Mouse (Mus musculus) hindbrain, embryonic 12.5 days (tissue): ENCODE data around the gene Ppp2r5b. TPM values are rescaled to one million over a fixed set of nuclear protein-coding genes. Genes with fewer than 3 reads are reported as not detected.

Source experiments
- ATAC-seq: fragments of 200-750 bp; cut with Nextera tagmentation; 2 replicates; pipeline ENCODE4 v1.8.0; 2017; ENCODE audit warnings: moderate TSS enrichment; ENCODE audit not compliant: low FRiP score
- H3K27ac ChIP-seq: fragments of 300-500 bp; sonication (generic); 2 replicates; pipeline ENCODE4 v1.5.1; 2016; ENCODE audit warnings: mild to moderate bottlenecking
- H3K27me3 ChIP-seq: fragments of 300-500 bp; sonication (generic); 2 replicates; pipeline ENCODE4 v1.6.1; 2016; ENCODE audit warnings: mild to moderate bottlenecking
- H3K36me3 ChIP-seq: fragments of 300-500 bp; sonication (generic); 2 replicates; pipeline ENCODE4 v1.6.1; 2016; ENCODE audit warnings: mild to moderate bottlenecking
- H3K4me1 ChIP-seq: fragments of 300-500 bp; sonication (generic); 2 replicates; pipeline ENCODE4 v1.6.1; 2016
- H3K4me2 ChIP-seq: fragments of 300-500 bp; sonication (generic); replicated peaks from 2 replicates; pipeline ENCODE4 v1.6.1; 2016; ENCODE audit warnings: mild to moderate bottlenecking
- H3K4me3 ChIP-seq: fragments of 300-500 bp; sonication (generic); 2 replicates; pipeline ENCODE4 v1.5.1; 2016; ENCODE audit warnings: mild to moderate bottlenecking
- H3K9ac ChIP-seq: fragments of 300-500 bp; sonication (generic); 2 replicates; pipeline ENCODE4 v1.6.1; 2016; ENCODE audit warnings: mild to moderate bottlenecking, moderate library complexity
- H3K9me3 ChIP-seq: fragments of 300-500 bp; sonication (generic); replicated peaks from 2 replicates; pipeline ENCODE4 v1.6.1; 2016; ENCODE audit warnings: mild to moderate bottlenecking
- WGBS: fragments of 180-500 bp; shearing (Covaris S2); methylation state at CpG from one replicate; pipeline ENCODE4 v1.1.7; 2016; 5-methylcytosine and 5-hydroxymethylcytosine counted together
- microRNA counts: library from miRNA; unstranded; fragments of <30 nt; microRNA quantifications from one replicate; lab custom pipeline; 2017
- microRNA-seq: library from miRNA; unstranded; fragments of <30 nt; microRNA quantifications from one replicate; pipeline ENCODE4, GENCODE M21; 2017
- polyA plus RNA-seq: library from polyadenylated mRNA; unstranded; fragments of >200 nt; fragmentation: Nextera tagmentation; extraction: Ambion mirVana; gene quantifications from 2 replicates; pipeline ENCODE4 v1.2.1, GENCODE M21; 2016

Gene Ppp2r5b
- polyA plus RNA-seq, 1 experiment from 2014 or later, result 66.3 TPM

DNA sequence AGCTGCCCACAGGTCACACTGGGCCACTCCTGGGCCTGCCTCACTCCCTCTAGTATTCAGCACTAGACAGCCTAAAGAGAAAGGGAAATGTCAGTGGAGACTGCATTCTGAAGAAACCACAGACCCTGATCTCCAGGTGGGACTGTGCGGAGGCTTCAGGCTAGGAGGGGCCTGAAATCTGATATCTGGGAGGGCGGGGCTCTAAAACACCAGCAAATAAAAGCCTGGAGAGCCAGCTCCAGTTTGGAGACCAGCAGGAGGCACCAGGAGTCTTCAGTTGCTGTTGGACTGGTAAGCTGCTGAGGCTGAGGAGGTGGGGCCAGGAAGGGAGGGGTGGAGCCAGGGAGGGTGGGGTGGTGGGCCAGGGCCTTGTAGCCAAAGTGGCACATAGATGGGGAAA, 9.5 kb downstream of the Ppp2r5b start, which contains the start of gene Gpha2:
Gene Gpha2, plus strand, starts transcription at position 246 of the 400 bp plus-strand sequence.
- H3K27me3 ChIP-seq, result no peaks in the 10 kb centered on the region
- ATAC-seq, result no peak
- H3K9me3 ChIP-seq, result no peaks in the 10 kb centered on the region
- no peak within 1 kb of the TSS for H3K9ac ChIP-seq
- no peak within 1 kb of the TSS for H3K27ac ChIP-seq
- H3K4me1 ChIP-seq, result peaks cover 3% of the 10 kb centered on the region; the same call in 1 of the 2 replicates
- H3K4me2 ChIP-seq, result no peak within 1 kb of the TSS
- WGBS, result 19% methylated on average over 2 of the region's 2 CpGs
- H3K4me3 ChIP-seq, result no peak within 1 kb of the TSS
- peaks cover 44% of the 10 kb centered on the region for H3K36me3 ChIP-seq

DNA sequence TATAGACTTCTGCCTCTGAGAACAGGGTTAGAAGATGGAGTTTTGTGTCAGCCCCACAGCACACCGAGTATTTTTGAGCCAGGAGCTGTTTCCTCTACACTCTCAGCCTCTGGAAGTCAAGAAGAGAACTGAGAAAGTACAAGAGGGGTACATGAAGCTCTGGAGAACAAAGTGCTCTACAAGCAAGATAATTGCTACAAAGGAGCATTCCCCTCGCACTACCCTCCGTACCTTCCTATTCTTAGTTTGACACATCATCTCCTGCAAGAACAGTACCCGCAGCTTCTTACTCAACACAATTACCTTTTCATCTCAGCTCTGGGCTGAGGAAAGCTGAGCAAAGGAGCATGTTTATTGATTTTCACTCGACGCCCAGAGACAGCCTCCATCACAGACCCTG, 17.1 kb downstream of the Ppp2r5b start:
- no peaks in the 10 kb centered on the region for H3K27me3 ChIP-seq
- 67% methylated on average over 6 of the region's 6 CpGs for whole genome bisulfite sequencing
- H3K9me3 ChIP-seq, result no peaks in the 10 kb centered on the region
- no peaks in the 10 kb centered on the region for H3K4me1 ChIP-seq
- no peaks in the 10 kb centered on the region for H3K36me3 ChIP-seq
- H3K27ac ChIP-seq, result no peak overlapping the region
- no peak overlapping the region for H3K4me3 ChIP-seq
- H3K4me2 ChIP-seq, result no peak overlapping the region
- H3K9ac ChIP-seq, result no peak overlapping the region
- ATAC-seq, result no peak

DNA sequence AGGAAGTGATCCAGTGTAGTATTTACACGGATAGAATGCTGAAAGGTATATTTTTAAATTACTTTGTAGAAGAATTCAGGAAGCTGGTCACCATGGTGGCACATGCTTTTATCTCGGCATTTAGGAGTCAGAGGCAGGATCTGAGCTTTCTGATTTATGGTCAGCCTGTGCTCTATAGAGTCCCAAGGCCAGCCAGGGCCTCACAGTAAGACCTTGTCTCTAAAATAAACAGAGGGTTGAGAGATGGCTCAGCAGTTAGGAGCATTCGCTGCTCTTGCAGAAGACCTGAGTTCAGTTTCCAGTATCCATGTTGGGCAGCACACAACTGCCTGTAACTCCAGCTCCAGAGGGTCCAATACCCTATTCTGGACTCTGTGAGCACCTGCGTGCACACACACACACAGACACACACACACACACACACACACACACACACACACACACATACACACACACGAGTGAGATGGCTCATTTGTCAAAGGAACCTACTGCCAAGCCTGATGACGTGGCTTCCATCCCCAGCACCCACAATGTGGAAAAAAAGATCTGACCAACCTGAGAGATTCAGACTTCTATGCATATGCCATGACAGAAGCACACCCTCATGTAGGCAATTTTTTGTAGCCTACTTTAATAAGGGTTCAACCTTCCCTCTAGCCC, 19.5 kb downstream of the Ppp2r5b start:
- no peak overlapping the region for H3K4me2 ChIP-seq
- no peak overlapping the region for H3K9ac ChIP-seq
- H3K4me3 ChIP-seq, result no peak overlapping the region
- H3K27me3 ChIP-seq, result no peaks in the 10 kb centered on the region
- no peaks in the 10 kb centered on the region for H3K4me1 ChIP-seq
- H3K27ac ChIP-seq, result no peak overlapping the region
- no peak for ATAC-seq
- WGBS, result 78% methylated on average over 6 of the region's 6 CpGs
- H3K36me3 ChIP-seq, result no peaks in the 10 kb centered on the region
- no peaks in the 10 kb centered on the region for H3K9me3 ChIP-seq

DNA sequence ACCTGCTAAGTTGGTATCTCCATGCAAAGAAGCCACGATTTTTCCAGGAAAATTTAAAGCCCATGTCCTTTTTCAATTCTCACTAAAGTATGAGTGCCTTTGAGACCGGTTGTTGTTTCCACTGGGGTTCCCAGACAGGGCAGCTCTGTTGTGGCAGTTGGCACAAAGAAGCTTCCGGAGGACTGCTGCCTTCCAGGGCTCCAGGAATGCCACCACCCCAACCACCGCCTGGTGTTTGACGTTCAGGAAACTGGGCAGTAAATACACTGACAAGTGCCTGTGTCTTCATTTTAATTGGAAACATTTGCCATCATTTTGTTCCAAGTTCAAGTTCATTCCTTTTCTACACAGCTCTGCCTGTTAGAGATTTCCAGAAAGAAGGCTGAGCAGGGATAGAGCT, 29.0 kb downstream of the Ppp2r5b start:
- no peak overlapping the region for H3K4me3 ChIP-seq
- 73% methylated on average over 5 of the region's 5 CpGs for WGBS
- no peaks in the 10 kb centered on the region for H3K4me1 ChIP-seq
- no peaks in the 10 kb centered on the region for H3K9me3 ChIP-seq
- no peaks in the 10 kb centered on the region for H3K27me3 ChIP-seq
- H3K36me3 ChIP-seq, result no peaks in the 10 kb centered on the region
- H3K27ac ChIP-seq, result no peak overlapping the region
- no peak overlapping the region for H3K9ac ChIP-seq
- no peak overlapping the region for H3K4me2 ChIP-seq
- ATAC-seq, result no peak

DNA sequence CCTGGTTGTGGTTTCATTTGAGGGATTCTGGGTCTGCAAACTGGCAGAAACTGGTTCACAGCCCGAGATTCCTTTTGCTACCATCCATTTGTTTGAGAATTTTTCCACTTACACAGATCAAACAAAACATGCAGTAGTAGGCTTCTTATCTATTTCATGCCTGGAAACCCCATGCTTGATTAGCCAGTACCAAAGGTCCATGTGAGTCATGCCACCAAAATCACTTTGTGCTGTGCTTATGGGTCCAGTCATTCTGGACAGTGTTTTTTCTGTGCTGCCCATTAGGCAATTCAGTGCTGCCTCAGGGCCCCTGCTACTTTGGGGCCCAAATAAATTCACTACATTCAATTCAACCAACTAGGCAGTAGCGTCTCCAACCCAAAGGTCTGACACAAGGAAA, 31.4 kb downstream of the Ppp2r5b start:
- Histone ChIP-seq H3K4me1 (no peaks in the 10 kb centered on the region), H3K4me2 (no peak overlapping the region), H3K9me3 (no peaks in the 10 kb centered on the region), H3K9ac (no peak overlapping the region), H3K27ac (no peak overlapping the region), H3K36me3 (no peaks in the 10 kb centered on the region), H3K27me3 (no peaks in the 10 kb centered on the region), H3K4me3 (no peak overlapping the region)
- 79% methylated on average over 2 of the region's 2 CpGs for WGBS
- ATAC-seq, result no peak

- no peak for ATAC-seq
- WGBS, result 83% methylated on average over 23 of the region's 23 CpGs
- no peak within 1 kb of the TSS for H3K4me2 ChIP-seq
- no peak within 1 kb of the TSS for H3K4me3 ChIP-seq
- H3K27ac ChIP-seq, result no peak within 1 kb of the TSS
- H3K4me1 ChIP-seq, result no peaks in the 10 kb centered on the region
- H3K9me3 ChIP-seq, result no peaks in the 10 kb centered on the region
- H3K27me3 ChIP-seq, result no peaks in the 10 kb centered on the region
- no peaks in the 10 kb centered on the region for H3K36me3 ChIP-seq
- H3K9ac ChIP-seq, result no peak within 1 kb of the TSS
Observed at GRCm38 (mm10) chr19:6184131-6184530, 51.5 kb downstream of the Ppp2r5b start, which contains the start of gene Majin. Gene Majin, plus strand, starts transcription at chr19:6184388.

- H3K9ac ChIP-seq, result no peak overlapping the region
- no peaks in the 10 kb centered on the region for H3K4me1 ChIP-seq
- H3K36me3 ChIP-seq, result no peaks in the 10 kb centered on the region
- no peak overlapping the region for H3K4me3 ChIP-seq
- ATAC-seq, result no peak
- WGBS, result 30% methylated on average over 3 of the region's 3 CpGs
- no peak overlapping the region for H3K4me2 ChIP-seq
- H3K27ac ChIP-seq, result no peak overlapping the region
- no peaks in the 10 kb centered on the region for H3K9me3 ChIP-seq
- H3K27me3 ChIP-seq, result no peaks in the 10 kb centered on the region
Observed at GRCm38 (mm10) chr19:6182534-6182933, 53.1 kb downstream of the Ppp2r5b start.

DNA sequence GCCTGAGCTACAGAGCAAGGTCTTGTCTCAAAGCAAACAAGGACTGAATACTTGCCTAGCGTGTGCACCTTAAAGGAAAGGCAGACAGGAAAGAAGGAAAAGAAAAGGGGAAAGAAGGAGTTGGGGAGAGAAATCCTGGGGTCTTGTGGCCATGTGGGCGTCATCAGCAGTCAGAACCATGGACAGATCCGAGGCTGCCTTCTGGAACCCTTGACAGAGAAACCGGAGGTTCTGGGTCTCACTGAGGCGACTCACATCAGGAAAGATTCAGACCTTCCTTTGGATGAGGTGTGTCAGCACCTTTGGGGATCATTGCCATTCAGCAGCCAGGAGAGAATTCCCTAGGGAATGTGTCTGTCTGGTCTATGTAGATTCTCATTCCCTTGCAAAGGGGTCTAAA, 54.0 kb downstream of the Ppp2r5b start:
- H3K9me3 ChIP-seq, result no peaks in the 10 kb centered on the region
- no peak for ATAC-seq
- 30% methylated on average over 5 of the region's 5 CpGs for WGBS

DNA sequence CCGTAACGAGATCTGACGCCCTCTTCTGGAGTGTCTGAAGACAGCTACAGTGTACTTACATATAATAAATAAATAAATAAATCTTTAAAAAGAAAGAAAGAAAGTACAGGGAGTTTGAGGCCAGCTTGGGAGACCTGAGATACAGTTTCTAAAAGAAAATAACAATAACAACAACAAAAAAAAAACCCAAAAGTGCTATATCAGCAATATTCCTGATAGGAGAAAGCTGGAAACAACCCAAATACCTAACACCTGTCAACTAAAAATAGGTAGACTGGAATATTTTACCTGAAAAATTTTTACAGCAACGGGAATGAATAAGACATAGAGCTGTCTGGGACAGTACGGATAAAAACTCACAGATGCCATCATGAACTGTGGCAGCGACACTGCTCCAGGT, 56.9 kb downstream of the Ppp2r5b start:
- WGBS, result 80% methylated on average over 6 of the region's 6 CpGs
- H3K4me1 ChIP-seq, result peaks cover 2% of the 10 kb centered on the region; the same call in 1 of the 2 replicates
- no peaks in the 10 kb centered on the region for H3K27me3 ChIP-seq

More for the DNA sequence above, 54.0 kb downstream of the Ppp2r5b start:
- Histone ChIP-seq H3K9ac (no peak overlapping the region), H3K36me3 (no peaks in the 10 kb centered on the region), H3K4me3 (no peak overlapping the region), H3K4me2 (no peak overlapping the region), H3K27ac (no peak overlapping the region), H3K27me3 (no peaks in the 10 kb centered on the region), H3K4me1 (no peaks in the 10 kb centered on the region)

More for the DNA sequence above, 56.9 kb downstream of the Ppp2r5b start:
- no peak overlapping the region for H3K9ac ChIP-seq
- H3K27ac ChIP-seq, result no peak overlapping the region
- no peak overlapping the region for H3K4me2 ChIP-seq
- no peak for ATAC-seq
- H3K9me3 ChIP-seq, result no peaks in the 10 kb centered on the region
- no peak overlapping the region for H3K4me3 ChIP-seq
- no peaks in the 10 kb centered on the region for H3K36me3 ChIP-seq

MicroRNAs encoded within 50 kb of the gene (microRNA counts, 519-probe panel; counts per million panel counts)
- 1,391 counts per million, percentile 59 among the panel's probes with 10 or more counts for microRNA mmu-miR-192 (lab: Ali Mortazavi, UCI)

Small RNA genes within 50 kb of the gene (microRNA-seq; reads per million reads assigned to microRNA genes)
- gene Mir192 (87.3 reads per million, percentile 43 among the genes with 10 or more reads in this experiment), gene Mir194-2 (68.1 reads per million, percentile 40 among the genes with 10 or more reads in this experiment)

Other genes with a start within 250 kb of the Ppp2r5b start
- not detected in 2 replicates for gene Slc22a20, start 249.7 kb downstream of the Ppp2r5b start, polyA plus RNA-seq
- gene Capn1, start 220.0 kb downstream of the Ppp2r5b start, polyA plus RNA-seq, result 5.5 and 7.7 TPM in 2 replicates
- gene Syvn1, start 189.3 kb downstream of the Ppp2r5b start, polyA plus RNA-seq, result 31.7 and 32.8 TPM in 2 replicates
- 65.1 and 67.5 TPM in 2 replicates for gene Mrpl49, start 178.1 kb downstream of the Ppp2r5b start, polyA plus RNA-seq
- 561 and 621 TPM in 2 replicates for gene Fau, start 178.0 kb downstream of the Ppp2r5b start, polyA plus RNA-seq
- gene Znhit2, start 174.7 kb downstream of the Ppp2r5b start, polyA plus RNA-seq, result 33.6 and 34.4 TPM in 2 replicates
- gene Tm7sf2, start 167.5 kb downstream of the Ppp2r5b start, polyA plus RNA-seq, result 38.0 and 40.3 TPM in 2 replicates
- gene Vps51, start 158.6 kb downstream of the Ppp2r5b start, polyA plus RNA-seq, result 78.8 and 79.7 TPM in 2 replicates
- not detected in 2 replicates for gene Tmem262, start 155.8 kb downstream of the Ppp2r5b start, polyA plus RNA-seq
- gene Gm28374, start 153.6 kb downstream of the Ppp2r5b start, polyA plus RNA-seq, result 2.5 and 2.7 TPM in 2 replicates
- 68.9 and 75.0 TPM in 2 replicates for gene Zfpl1, start 150.9 kb downstream of the Ppp2r5b start, polyA plus RNA-seq
- gene Cdca5, start 150.9 kb downstream of the Ppp2r5b start, polyA plus RNA-seq, result 24.5 and 25.4 TPM in 2 replicates
- 0.35 and 0.38 TPM in 2 replicates for gene AC131692.1, start 141.5 kb downstream of the Ppp2r5b start, polyA plus RNA-seq
- gene Naaladl1, start 130.1 kb downstream of the Ppp2r5b start, polyA plus RNA-seq, result 0.54 and 0.70 TPM in 2 replicates
- 47.9 and 48.3 TPM in 2 replicates for gene Sac3d1, start 117.2 kb downstream of the Ppp2r5b start, polyA plus RNA-seq
- 33.2 and 33.4 TPM in 2 replicates for gene Snx15, start 107.6 kb downstream of the Ppp2r5b start, polyA plus RNA-seq
- gene Batf2, start 94.9 kb downstream of the Ppp2r5b start, polyA plus RNA-seq, result 0.22 TPM in 1 of 2 replicates, not detected in the other
- 91.6 and 94.6 TPM in 2 replicates for gene Arl2, start 94.3 kb downstream of the Ppp2r5b start, polyA plus RNA-seq
- not detected in 2 replicates for gene Majin, start 51.5 kb downstream of the Ppp2r5b start, polyA plus RNA-seq
- gene Gpha2, start 9.5 kb downstream of the Ppp2r5b start, polyA plus RNA-seq, result 1.4 and 1.5 TPM in 2 replicates
- gene Atg2a, start 5.8 kb upstream of the Ppp2r5b start, polyA plus RNA-seq, result 14.7 and 15.4 TPM in 2 replicates
- gene Ehd1, start 40.9 kb upstream of the Ppp2r5b start, polyA plus RNA-seq, result 90.8 and 92.7 TPM in 2 replicates
- gene Cdc42bpg, start 70.6 kb upstream of the Ppp2r5b start, polyA plus RNA-seq, result 0.48 and 0.61 TPM in 2 replicates
- gene Men1, start 99.1 kb upstream of the Ppp2r5b start, polyA plus RNA-seq, result 91.5 and 95.8 TPM in 2 replicates
- gene Map4k2, start 105.3 kb upstream of the Ppp2r5b start, polyA plus RNA-seq, result 15.0 and 16.0 TPM in 2 replicates
- 168 and 176 TPM in 2 replicates for gene Sf1, start 127.8 kb upstream of the Ppp2r5b start, polyA plus RNA-seq
- gene Pygm, start 148.5 kb upstream of the Ppp2r5b start, polyA plus RNA-seq, result 1.8 and 3.9 TPM in 2 replicates
- gene Rasgrp2, start 163.5 kb upstream of the Ppp2r5b start, polyA plus RNA-seq, result 20.0 and 23.0 TPM in 2 replicates
- 21.3 and 23.0 TPM in 2 replicates for gene Nrxn2, start 182.9 kb upstream of the Ppp2r5b start, polyA plus RNA-seq